ENCODE assay signal across 8 mouse cellular contexts in the genomic region with DNA sequence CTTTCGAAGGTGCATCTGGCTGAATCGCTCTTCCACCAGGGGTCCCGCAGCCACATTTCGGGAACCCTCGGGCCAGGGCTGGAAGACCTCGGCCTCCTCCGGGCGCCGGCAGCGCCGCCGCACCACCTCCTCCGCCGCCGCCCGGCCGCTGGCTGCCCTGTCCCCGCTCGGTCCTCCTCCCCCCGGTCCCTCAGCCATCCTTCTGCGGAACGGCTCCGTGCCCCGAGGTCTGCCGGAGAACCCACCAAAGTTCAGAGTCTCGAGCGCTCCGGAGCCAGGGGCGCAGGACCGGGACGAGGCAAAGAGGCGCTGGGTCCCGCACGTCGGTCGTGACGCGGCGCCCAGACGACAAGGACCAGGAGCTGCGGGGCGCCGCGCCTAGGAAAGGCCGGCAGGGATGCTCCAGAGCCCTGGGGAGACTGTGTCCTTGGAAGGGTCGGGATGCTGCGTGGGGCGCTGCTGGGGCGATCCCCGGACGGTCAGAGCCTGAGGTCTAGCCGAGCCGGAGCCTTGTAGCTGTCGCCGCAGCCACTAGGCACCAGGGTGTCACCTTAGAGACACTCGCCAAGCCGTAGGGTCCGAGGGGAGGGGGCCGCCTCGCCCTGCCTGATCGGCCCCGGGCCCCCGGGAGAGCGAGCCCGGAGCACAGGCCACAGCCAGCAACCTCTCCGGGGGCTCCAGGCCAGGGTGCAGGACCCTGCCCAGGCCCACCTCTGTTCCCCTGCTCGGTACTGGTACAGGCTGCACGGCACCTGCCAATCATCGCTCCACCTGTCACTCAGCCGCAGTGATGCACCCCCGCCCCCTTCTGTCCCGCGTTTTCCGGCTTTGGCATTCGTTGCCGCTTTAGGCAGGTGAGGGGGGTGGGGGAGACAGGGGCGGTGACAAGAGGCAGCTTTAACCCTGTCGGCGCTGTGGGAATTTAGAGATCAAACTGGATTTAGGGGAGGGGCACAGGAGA. TPM values are rescaled to one million over a fixed set of nuclear protein-coding genes. Genes with fewer than 3 reads are reported as not detected.
DNase-seq lines count a peak whose midpoint lies in the region; ATAC-seq and TF ChIP-seq lines count a peak whose summit lies in the region.

A gene (minus strand): TSS at position 284 of the 961 bp plus-strand sequence.

- peak within 1 kb of the TSS; percentile 61 for H3K4me3 ChIP-seq in cerebellum, adult 2 months (replicated peaks; ENCODE audit: insufficient read depth, low read depth, low read length)
- H3K4me3 ChIP-seq in MEL (ENCODE audit: control insufficient read depth in 1 of 2, insufficient read depth in 1 of 2, low read depth in 2 of 2, low read length in 2 of 2), result no peak within 1 kb of the TSS
- H3K4me3 ChIP-seq in embryonic facial prominence, embryonic 15.5 days (replicated peaks), result peak within 1 kb of the TSS; percentile 42
- H3K4me3 ChIP-seq in limb, embryonic 10.5 days, result peak within 1 kb of the TSS; percentile 54
- peak within 1 kb of the TSS; percentile 41 for H3K4me3 ChIP-seq in neural tube, embryonic 13.5 days

- peak within 1 kb of the TSS; percentile 4; the same call in 1 of the 2 replicates for H3K27ac ChIP-seq in cerebellum, adult 2 months (ENCODE audit: insufficient read depth, low read length)
- no peak within 1 kb of the TSS for H3K27ac ChIP-seq in MEL (ENCODE audit: control insufficient read depth, low read depth, low read length)
- H3K27ac ChIP-seq in embryonic facial prominence, embryonic 15.5 days (replicated peaks), result no peak within 1 kb of the TSS
- peak within 1 kb of the TSS; percentile 76 for H3K27ac ChIP-seq in limb, embryonic 10.5 days
- H3K27ac ChIP-seq in neural tube, embryonic 13.5 days (replicated peaks), result peak within 1 kb of the TSS; percentile 59

- H3K4me2 ChIP-seq in embryonic facial prominence, embryonic 15.5 days (replicated peaks), result peak within 1 kb of the TSS; percentile 71
- peak within 1 kb of the TSS; percentile 66 for H3K4me2 ChIP-seq in neural tube, embryonic 13.5 days

- ATAC-seq in embryonic facial prominence, embryonic 15.5 days (ENCODE audit: insufficient number of reproducible peaks, low FRiP score, low TSS enrichment, low read depth), result no peak; the same call in 1 of the 2 replicates
- 0 out of 2 replicates have a peak, but pooled peaks have one; percentile 16 for ATAC-seq in neural tube, embryonic 13.5 days (ENCODE audit: low read depth)

- WGBS in cerebellum, adult 2 months, result 4% methylated on average over 79 of the region's 79 CpGs
- 1% methylated on average over 79 of the region's 79 CpGs for WGBS in embryonic facial prominence, embryonic 15.5 days
- WGBS in limb, embryonic 10.5 days, result under 1% methylated on average over 77 of the region's 79 CpGs
- 1% methylated on average over 78 of the region's 79 CpGs for WGBS in neural tube, embryonic 13.5 days

- H3K9me3 ChIP-seq in MEL (replicated peaks; ENCODE audit: insufficient read depth, low read length), result no peaks in the 10 kb centered on the region
- H3K9me3 ChIP-seq in embryonic facial prominence, embryonic 15.5 days (replicated peaks), result no peaks in the 10 kb centered on the region
- H3K9me3 ChIP-seq in limb, embryonic 10.5 days (replicated peaks), result no peaks in the 10 kb centered on the region
- H3K9me3 ChIP-seq in neural tube, embryonic 13.5 days, result no peaks in the 10 kb centered on the region

- H3K9ac ChIP-seq in MEL (ENCODE audit: control insufficient read depth, low read depth, low read length, poor library complexity, severe bottlenecking), result no peak within 1 kb of the TSS
- H3K9ac ChIP-seq in embryonic facial prominence, embryonic 15.5 days, result no peak within 1 kb of the TSS
- peak within 1 kb of the TSS; percentile 72 for H3K9ac ChIP-seq in neural tube, embryonic 13.5 days

- H3K36me3 ChIP-seq in MEL (ENCODE audit: control insufficient read depth in 1 of 2, insufficient read depth in 2 of 2, low read length in 2 of 2), result peaks cover 0 to 7% of the 10 kb centered on the region in 2 experiments; a peak in 2 of 4 replicates
- H3K36me3 ChIP-seq in embryonic facial prominence, embryonic 15.5 days, result no peaks in the 10 kb centered on the region
- no peaks in the 10 kb centered on the region for H3K36me3 ChIP-seq in limb, embryonic 10.5 days
- H3K36me3 ChIP-seq in neural tube, embryonic 13.5 days, result no peaks in the 10 kb centered on the region

- peak in 1 of 2 experiments; percentile 52 for DNase-seq in cerebellum, adult 2 months
- DNase-seq in cerebellum, postnatal 4 days (ENCODE audit: low spot score in 2 of 2), result no peak
- no peak for DNase-seq in MEL (ENCODE audit: low read depth, low spot score)
- DNase-seq in heart, postnatal 10 days, result no peak
- peak; percentile 68 for DNase-seq in limb, embryonic 10.5 days (ENCODE audit: low spot score)
- DNase-seq in urinary bladder, postnatal 10 days (ENCODE audit: low spot score), result no peak

- no peaks in the 10 kb centered on the region for H3K79me2 ChIP-seq in MEL (ENCODE audit: control insufficient read depth, insufficient read depth, low read length, poor library complexity)

- no peaks in the 10 kb centered on the region for H3K27me3 ChIP-seq in cerebellum, adult 2 months (ENCODE audit: control insufficient read depth, insufficient read depth, low read length)
- H3K27me3 ChIP-seq in MEL (ENCODE audit: control insufficient read depth in 1 of 2, insufficient read depth in 2 of 2, low read length in 2 of 2), result 0 out of 4 replicates have a peak, but pooled peaks cover 0 to 1% of the 10 kb centered on the region in 2 experiments
- H3K27me3 ChIP-seq in embryonic facial prominence, embryonic 15.5 days, result peaks cover 37% of the 10 kb centered on the region
- H3K27me3 ChIP-seq in limb, embryonic 10.5 days (ENCODE audit: low read depth, poor library complexity, severe bottlenecking), result peaks cover 86% of the 10 kb centered on the region
- peaks cover 48% of the 10 kb centered on the region for H3K27me3 ChIP-seq in neural tube, embryonic 13.5 days

- H3K4me1 ChIP-seq in cerebellum, adult 2 months (ENCODE audit: control insufficient read depth, insufficient read depth, low read length), result peaks cover 13% of the 10 kb centered on the region
- H3K4me1 ChIP-seq in MEL (ENCODE audit: control insufficient read depth in 1 of 2, insufficient read depth in 2 of 2, low read length in 2 of 2), result peaks cover 7% of the 10 kb centered on the region in 2 experiments
- peaks cover 40% of the 10 kb centered on the region for H3K4me1 ChIP-seq in embryonic facial prominence, embryonic 15.5 days
- H3K4me1 ChIP-seq in limb, embryonic 10.5 days, result peaks cover 66% of the 10 kb centered on the region
- peaks cover 73% of the 10 kb centered on the region for H3K4me1 ChIP-seq in neural tube, embryonic 13.5 days (replicated peaks)

- TF ChIP-seq EP300 in MEL (IDR thresholded peaks at IDR 0.05; ENCODE audit: low read depth in 1 of 2, low read length in 2 of 2), result no peak

- no peak for TF ChIP-seq RAD21 in MEL (IDR thresholded peaks at IDR 0.05; ENCODE audit: low read depth, low read length)

- intact Hi-C loops in heart, postnatal 10 days (cut with DNase I), result no loop called here

- TF ChIP-seq POLR2A in cerebellum, adult 2 months (IDR thresholded peaks at IDR 0.05; ENCODE audit: borderline replicate concordance, insufficient read depth, low read length), result no peak
- TF ChIP-seq POLR2A in MEL (IDR thresholded peaks at IDR 0.05; ENCODE audit: control insufficient read depth in 1 of 2, insufficient read depth in 1 of 2, low read depth in 1 of 2, low read length in 2 of 2, poor library complexity in 1 of 2), result no peak

- TF ChIP-seq CTCF in cerebellum, adult 2 months (IDR thresholded peaks at IDR 0.05; ENCODE audit: borderline replicate concordance, insufficient read depth, low read depth, low read length), result no peak
- TF ChIP-seq CTCF in MEL (IDR thresholded peaks at IDR 0.05 in 2 of 3, conservative IDR thresholded peaks at IDR 0.05 in 1 of 3; ENCODE audit: control insufficient read depth in 1 of 3, insufficient read depth in 1 of 3, low read depth in 2 of 3, low read length in 3 of 3, poor library complexity in 1 of 3, severe bottlenecking in 1 of 3), result no peak

TF ChIP-seq in MEL, 35 proteins besides CTCF, POLR2A, EP300 and RAD21:
- TF ChIP-seq CHD2 (IDR thresholded peaks at IDR 0.05; ENCODE audit: low read length), result no peak
- TF ChIP-seq TAL1 (IDR thresholded peaks at IDR 0.05; ENCODE audit: low read length), result no peak
- no peak for TF ChIP-seq HCFC1 (IDR thresholded peaks at IDR 0.05; ENCODE audit: low read depth, low read length)
- TF ChIP-seq ETS1 (IDR thresholded peaks at IDR 0.05; ENCODE audit: low read depth, low read length), result no peak
- no peak for TF ChIP-seq E2F4 (IDR thresholded peaks at IDR 0.05; ENCODE audit: borderline replicate concordance, low read depth, low read length)
- TF ChIP-seq ZKSCAN1 (IDR thresholded peaks at IDR 0.05; ENCODE audit: low read depth, low read length), result no peak
- TF ChIP-seq KAT2A (conservative IDR thresholded peaks at IDR 0.05; ENCODE audit: low read depth, low read length), result no peak
- TF ChIP-seq MXI1 (IDR thresholded peaks at IDR 0.05; ENCODE audit: low read depth, low read length), result no peak
- no peak for TF ChIP-seq NELFE (IDR thresholded peaks at IDR 0.05; ENCODE audit: low read depth, low read length)
- TF ChIP-seq RCOR1 (IDR thresholded peaks at IDR 0.05; ENCODE audit: low read depth, low read length), result no peak
- no peak for TF ChIP-seq USF1 (IDR thresholded peaks at IDR 0.05; ENCODE audit: low read depth, low read length)
- TF ChIP-seq POLR2AphosphoS2 (IDR thresholded peaks at IDR 0.05; ENCODE audit: low read length), result no peak
- TF ChIP-seq ZMIZ1 (IDR thresholded peaks at IDR 0.05; ENCODE audit: low read depth, low read length), result no peak

RNA-seq across cellular contexts. Expression of the gene that starts here (rescaled TPM):
- 716 and 832 TPM in 2 replicates for polyA plus RNA-seq in cerebellum, adult 2 months (2012; rRNA removed)
- total RNA-seq in MEL (2012; rRNA removed), result 65.6 and 66.1 TPM in 2 replicates
- polyA plus RNA-seq in MEL (2012; ENCODE audit: insufficient read depth in 1 of 2, insufficient read length in 2 of 2, low read depth in 1 of 2, low replicate concordance in 2 of 2, missing spikeins in 1 of 2), result 100 to 1,000 TPM in 1 of 2 experiments, not detected in 1; 165 TPM
- polyA plus RNA-seq in embryonic facial prominence, embryonic 15.5 days (2015; fragmentation: Nextera tagmentation; extraction: Ambion mirVana), result 36.3 and 39.9 TPM in 2 replicates
- 10 to 100 TPM; 64.3 to 85.9 TPM for total RNA-seq in heart, postnatal 10 days (2021)
- polyA plus RNA-seq in limb, embryonic 10.5 days (2016; fragmentation: Nextera tagmentation; extraction: Ambion mirVana), result 57.3 and 59.9 TPM in 2 replicates
- polyA plus RNA-seq in neural tube, embryonic 13.5 days (2015; fragmentation: Nextera tagmentation; extraction: Ambion mirVana), result 35.7 and 38.8 TPM in 2 replicates

Comparison
In these comparisons a context has a peak if more than half of its experiments do, and no peak if none do; other contexts are left out.
1. H3K27ac ChIP-seq: peak in cerebellum, adult 2 months (single experiment), limb, embryonic 10.5 days (single experiment) and neural tube, embryonic 13.5 days (single experiment); none in MEL (single experiment) and embryonic facial prominence, embryonic 15.5 days (single experiment).
2. H3K4me3 ChIP-seq: peak in cerebellum, adult 2 months (single experiment), embryonic facial prominence, embryonic 15.5 days (single experiment), limb, embryonic 10.5 days (single experiment) and neural tube, embryonic 13.5 days (single experiment); none in MEL (0 of 2).